Mouse (Mus musculus): ENCODE data around the gene Ppp4r3a. TPM values are rescaled to one million over a fixed set of nuclear protein-coding genes. Genes with fewer than 3 reads are reported as not detected.
"Not testable (repeated sequence)": the region's sequence is repeated elsewhere in the genome, so short reads cannot be mapped to it uniquely, and the experiment has no call there.

Ppp4r3a gene
- 10 to 100 TPM; 43.2 to 43.4 TPM for total RNA-seq (2021)
- long read RNA-seq, experiment 1, full-length matches to known transcripts, result 12 of 16 reads
- long read RNA-seq, experiment 1, partial matches to known transcripts, result 3 of 16 reads
- long read RNA-seq, experiment 1, other reads (novel, unspliced or antisense), result 1 of 16 reads
- long read RNA-seq, experiment 2, full-length matches to known transcripts, result 13 of 25 reads
- long read RNA-seq, experiment 2, partial matches to known transcripts, result 10 of 25 reads
- long read RNA-seq, experiment 2, other reads (novel, unspliced or antisense), result 2 of 25 reads

DNA sequence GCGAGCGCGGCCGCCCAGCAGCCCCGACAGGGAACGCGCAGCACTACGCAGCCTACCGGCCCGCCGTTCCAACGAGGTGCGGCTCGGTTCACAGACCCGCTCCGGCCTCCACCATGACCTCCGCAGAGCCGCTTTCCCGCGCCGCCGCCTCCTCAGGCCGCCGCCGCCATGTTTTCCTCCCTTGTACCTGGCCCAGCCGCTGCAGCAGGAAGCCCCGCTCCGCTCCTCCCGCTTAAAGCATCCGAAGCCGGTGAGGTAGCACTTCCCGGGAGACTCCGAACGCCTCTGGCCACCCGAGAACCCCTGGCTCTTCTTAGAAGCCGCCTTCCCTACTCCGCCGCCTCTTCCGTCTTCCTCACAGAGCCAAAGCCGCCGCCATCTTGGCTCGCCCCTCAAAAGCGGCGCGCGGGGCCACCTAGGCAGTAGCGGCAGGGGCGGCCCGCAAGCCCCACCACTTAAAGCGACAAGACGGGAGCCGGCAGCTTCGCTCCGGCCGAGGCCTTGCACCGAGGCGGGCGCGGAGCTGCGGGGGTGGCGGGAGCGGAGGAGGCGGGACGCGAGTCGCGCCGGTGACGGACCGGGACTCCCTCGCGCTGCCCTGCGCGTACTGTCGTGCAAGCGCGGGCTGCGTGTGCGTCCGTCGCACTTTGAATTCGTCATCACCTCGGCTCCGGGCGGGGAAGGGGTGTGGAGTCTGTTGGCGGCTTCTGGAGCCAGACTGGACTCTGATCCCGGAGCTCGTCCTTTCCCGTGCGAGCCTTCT is at the start of gene Ppp4r3a:
Ppp4r3a (minus strand) TSS at position 627 of the 763 bp plus-strand sequence.
- DNase-seq (ENCODE audit: low spot score in 2 of 2), result peak; percentile 95

DNA sequence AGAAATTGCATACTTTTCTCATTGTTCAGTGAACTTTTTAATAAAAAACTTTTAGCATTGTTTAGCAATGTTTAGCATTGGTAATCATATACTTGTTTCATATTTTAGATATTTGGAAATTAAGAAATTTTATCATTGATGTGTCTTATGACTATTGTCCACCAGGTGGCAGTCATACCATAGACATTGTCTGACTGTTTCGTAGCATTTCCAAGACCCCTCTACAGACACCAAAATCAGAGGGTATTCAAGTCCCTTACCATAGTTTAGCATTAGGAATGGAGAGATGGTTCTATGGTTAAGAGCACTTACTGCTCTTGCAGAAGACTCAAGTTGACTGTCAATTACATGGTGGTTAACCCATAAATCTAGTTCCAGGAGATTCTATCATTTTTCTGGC is 39.5 kb upstream of the Ppp4r3a start:
- DNase-seq (ENCODE audit: low spot score in 2 of 2), result peak in 1 of 2 experiments; percentile 22

DNA sequence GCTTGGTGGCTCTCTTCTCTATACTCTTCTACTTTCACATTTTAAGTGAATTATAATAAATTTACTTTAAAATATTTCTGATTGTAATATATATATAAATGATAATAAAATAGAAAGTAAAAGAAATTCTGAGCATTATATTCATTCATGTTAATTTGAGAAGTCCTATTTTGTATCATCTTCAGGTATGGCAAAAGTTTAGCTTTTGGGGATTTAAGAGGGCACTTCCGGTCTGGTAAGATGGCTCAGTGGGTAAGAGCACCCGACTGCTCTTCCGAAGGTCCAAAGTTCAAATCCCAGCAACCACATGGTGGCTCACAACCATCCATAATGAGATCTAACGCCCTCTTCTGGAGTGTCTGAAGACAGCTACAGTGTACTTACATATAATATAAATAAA is 38.6 kb upstream of the Ppp4r3a start:
- not testable (repeated sequence) for DNase-seq (ENCODE audit: low spot score in 2 of 2)

DNA sequence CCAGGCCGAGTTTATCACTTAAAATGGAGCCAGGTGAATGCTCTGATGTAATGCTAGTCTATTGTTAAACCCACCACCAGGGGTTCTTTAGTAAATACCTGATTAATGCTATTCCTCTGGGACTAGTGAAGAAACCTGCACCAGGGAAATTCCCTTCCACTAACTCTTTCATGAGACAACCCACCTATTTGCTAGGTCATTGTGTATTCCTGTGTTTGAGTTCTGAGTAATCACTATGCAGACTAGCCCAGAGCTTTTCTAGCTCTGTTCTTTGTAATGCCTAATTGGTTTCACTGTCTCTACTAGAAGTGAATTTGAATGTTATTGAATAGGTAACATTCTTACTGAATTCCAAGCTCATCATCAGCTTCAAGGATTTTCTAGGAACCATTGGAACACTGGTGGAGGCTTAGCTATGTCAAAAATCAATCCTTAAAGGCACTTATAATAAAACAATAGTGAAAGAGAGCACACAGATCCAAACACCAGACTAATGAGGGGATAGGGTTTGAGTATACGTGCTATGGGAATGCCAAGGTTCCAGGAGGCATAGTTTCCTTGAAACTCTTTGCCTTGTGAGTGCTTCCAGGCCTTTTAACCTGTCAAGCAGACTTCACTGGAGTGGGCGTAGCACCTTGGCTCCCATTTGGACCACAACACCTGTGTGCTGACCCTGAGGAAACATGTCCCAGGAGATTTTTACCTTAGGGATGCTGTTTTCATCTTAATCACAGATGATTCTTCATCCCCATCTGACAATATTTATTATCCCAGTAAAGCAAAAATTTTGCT is 26.5 kb upstream of the Ppp4r3a start:
- DNase-seq (ENCODE audit: low spot score in 2 of 2), result not testable (repeated sequence)

DNA sequence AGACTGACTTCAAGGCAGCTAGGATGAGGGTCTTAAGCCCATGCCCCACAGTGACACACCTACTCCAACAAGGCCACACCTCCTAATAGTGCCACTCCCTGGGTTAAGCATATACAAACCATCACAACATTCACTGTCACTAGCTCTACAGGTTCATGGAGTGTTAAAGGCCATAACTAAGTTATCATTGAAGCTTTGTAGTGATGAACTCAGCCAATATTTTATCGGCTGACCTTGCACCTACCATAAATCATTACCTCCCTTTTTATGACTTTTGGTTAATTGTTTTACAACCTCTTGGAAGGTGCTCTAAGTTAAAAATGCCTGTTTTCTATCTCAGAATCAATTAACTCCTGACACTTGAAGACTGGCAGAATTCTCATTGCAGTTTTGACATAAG is 24.2 kb upstream of the Ppp4r3a start:
- no peak for DNase-seq (ENCODE audit: low spot score in 2 of 2)

DNA sequence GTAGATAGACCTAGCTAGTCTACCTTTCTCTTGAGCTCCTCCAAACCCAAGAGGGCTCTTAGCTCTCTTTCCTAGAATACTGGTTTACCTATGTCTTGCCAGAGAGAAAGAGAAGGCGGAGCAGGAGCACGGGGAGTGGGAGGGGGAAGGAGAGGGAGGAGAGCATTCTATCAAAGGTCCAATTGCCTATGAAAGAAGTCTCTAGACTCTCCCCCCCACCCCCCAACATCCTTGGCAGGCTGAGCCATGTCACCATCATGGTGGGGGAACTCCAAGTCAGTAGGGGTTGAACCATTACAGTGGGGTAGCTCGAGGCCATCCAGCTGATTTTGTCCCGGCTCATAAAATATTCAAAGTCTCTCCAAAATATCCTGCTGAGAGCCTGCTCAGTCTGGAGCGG is 22.1 kb upstream of the Ppp4r3a start:
- no peak for DNase-seq (ENCODE audit: low spot score in 2 of 2)

DNA sequence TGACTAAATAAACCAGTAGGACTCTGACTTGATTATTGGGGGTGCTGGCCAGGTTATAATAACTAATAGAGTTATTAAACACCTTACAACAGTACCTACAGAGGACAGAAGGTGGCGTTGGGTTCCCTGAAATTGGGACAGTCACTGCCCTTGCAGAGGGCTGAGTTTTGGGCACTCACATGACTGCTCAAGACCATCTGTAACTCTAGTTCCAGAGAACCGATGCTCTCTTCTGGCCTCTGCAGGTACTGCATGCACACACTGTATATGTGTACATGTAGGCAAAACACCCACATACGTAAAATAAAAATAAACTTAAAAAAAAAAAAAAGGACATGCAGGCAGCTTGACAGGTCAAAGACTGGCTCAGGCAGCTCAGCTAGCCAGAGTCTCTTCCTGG is 19.1 kb upstream of the Ppp4r3a start:
- no peak for DNase-seq (ENCODE audit: low spot score in 2 of 2)

DNA sequence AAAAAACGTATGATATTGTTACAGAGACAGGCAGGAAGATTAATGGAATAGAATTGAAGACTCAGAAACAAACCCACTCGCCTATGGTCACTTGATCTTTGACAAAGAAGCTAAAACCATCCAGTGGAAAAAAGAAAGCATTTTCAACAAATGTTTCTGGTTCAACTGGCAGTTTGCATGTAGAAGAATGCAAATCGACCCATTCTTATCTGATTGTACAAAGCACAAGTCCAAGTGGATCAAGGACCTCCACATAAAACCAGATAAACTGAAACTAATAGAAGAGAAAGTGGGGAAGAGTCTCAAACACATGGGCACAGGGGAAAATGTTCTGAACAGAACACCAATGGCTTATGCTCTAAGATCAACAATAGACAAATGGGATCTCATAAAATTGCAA is 10.2 kb upstream of the Ppp4r3a start:
- DNase-seq (ENCODE audit: low spot score in 2 of 2), result not testable (repeated sequence)

DNA sequence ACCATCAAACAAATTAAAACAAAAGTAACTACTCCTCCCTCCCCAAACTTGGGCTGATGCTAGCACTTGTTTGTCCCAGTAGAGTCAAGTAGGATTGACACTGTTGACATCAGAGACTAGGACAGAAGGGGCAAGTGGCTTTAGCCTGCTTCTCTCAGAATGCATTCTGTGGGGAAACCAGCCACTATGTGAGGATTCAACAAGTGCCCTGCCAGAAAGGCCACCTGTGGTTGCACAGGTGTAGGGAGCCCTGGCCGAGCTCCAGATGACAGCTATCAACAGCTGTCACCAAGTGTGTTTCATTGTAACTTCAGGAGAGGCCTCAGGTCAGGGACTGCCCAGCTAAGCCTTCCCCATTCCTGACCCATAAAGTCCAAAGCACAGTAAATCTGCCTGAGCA is 6.5 kb upstream of the Ppp4r3a start:
- DNase-seq (ENCODE audit: low spot score in 2 of 2), result no peak

DNA sequence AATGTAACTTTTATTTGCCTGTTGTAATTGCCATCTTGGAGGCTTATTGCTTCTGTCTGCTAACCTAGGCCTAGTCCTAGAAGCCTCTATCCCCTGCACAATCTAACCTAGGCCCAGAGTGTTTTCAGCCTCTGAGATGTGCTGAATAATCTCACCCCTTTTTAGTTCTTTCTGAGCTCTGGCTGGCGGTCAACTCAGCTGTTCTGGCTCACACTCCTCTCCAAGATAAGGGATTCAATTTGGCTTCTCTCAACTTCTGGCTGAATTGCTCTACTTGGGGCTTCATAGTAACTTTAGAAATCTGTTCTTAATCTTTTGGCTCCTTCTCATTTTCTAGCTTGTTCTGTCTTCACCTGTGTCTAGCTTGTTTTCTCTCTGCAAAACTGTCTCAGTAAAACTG is 3.9 kb upstream of the Ppp4r3a start:
- no peak for DNase-seq (ENCODE audit: low spot score in 2 of 2)

DNA sequence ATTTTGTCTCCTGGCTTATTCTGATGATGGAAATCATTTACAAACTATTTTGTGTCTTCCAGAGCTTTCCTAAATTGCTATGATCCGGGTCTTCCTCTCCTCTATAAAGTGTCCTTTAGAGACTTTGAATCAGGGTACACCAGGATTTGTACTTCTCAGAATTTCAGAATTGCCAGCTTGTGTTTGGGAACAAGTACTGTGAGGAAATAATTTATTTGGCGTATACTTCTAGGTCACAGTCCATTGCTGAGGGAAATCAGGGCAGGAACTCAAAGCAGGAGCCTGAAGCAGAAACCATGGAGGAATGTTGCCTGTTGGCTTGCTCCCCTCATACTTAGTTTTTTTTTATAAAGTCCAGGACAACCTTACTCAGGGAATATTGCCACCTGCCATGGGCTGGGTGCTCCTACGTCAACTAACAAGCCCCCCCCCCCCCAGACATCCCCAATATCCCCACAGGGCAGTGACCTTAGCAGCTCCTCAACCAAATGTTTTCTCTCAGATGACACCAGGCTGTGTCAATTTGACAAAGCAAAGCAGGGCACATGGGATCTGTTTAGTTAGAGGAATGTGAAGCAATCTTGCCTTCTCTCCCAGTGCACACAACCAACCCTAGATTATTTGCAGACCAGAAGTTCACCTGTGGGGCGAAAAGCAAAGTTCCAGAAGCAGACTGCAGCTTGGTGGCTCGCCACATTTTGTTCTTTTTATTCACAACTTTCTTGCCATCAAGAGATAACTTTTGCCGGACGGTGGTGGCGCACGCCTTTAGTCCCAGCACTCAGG is 1.6 kb upstream of the Ppp4r3a start:
- DNase-seq (ENCODE audit: low spot score in 2 of 2), result no peak

DNA sequence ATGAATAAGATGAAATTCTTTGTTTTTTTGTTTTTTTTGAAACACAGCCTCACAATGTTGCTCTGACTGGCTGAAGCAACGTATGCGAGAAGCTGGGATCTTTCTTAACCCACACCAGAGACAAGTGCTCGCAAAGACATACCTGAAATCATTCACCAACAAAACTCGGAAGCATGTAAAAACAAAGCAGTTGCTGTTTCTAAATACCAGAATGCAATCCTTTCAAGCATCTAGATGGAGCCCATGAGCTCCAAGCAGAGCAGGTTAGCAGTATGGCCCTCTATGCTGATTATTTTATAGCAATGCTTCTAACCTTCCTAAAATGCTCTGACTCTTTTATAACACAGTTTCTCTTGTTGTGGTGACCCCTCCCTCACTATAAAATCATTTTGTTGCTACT is 735 bp upstream of the Ppp4r3a start:
- DNase-seq (ENCODE audit: low spot score in 2 of 2), result peak in 1 of 2 experiments; percentile 11

DNA sequence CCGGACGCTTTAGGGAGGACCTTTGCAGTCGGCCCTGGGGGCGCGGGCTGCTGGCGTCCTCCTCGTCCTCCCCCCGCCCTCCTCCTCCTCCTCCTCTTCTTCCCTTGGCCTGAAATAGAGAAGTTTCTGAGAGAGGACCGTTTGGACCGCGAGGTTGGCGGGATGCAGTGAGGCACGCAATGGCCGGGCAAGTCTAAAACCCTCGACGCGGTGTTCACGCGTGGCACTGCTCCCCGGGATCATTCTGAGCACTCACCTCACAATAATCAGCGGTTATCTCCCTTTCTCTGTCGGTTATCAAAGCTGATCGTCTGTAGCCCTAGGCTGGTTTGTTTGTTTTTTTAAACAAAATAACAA is 315 bp upstream of the Ppp4r3a start:
- no peak for DNase-seq (ENCODE audit: low spot score in 2 of 2)

DNA sequence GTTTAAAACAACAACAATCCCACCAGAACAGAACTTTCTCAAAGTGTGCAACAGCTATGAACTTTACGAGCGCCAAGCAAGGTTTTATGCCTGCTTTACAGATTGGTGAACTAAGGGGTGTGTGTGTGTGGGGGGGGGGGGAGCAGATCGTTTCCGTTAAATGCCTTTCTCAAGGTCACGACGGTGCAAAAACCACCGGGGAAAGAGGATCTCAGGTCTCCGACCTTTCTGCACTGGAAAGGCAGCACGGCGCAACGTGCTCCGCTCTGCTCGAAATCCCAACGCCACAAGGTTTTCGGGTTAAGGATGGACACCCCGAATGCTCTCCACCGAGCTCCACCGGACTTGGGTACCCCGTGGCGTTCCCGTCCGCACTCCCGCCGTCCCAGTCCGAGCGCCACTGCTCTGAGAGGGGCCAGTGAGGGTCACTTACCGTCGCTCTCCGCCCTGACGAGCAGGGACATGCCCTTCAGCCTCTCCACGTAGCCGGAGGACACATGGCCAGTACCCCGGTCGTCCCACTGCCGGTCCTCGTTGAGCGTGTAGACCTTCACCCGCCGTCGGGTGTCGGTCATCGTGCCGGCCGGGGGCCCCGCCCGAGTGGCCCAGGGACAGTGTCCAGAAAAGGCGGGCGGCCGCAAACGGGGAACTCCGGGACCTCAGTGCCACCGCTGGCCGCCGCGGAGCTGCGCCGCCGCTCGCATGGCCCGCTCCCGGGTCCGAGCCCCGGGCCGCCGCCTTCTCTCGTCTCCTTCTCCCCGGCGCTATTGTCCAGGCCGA is 1.0 kb downstream of the Ppp4r3a start:
- no peak for DNase-seq (ENCODE audit: low spot score in 2 of 2)

DNA sequence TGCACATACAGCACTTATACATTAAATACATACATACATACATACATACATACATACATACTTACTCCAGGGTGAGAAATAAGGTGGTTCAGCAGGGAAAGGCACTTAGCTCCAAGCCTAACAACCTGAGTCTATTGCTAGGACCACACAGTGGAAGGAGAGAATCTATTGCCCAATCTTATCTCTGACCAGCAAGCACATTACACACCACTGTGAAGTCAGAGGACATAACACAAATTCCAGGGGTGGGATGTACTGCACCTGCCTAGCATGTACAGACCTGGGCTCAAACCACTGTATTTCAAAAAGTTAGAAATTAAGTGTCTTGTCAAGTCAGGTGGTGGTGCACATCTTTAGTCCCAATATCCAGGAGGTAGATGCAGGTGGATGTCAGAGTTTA is 5.5 kb downstream of the Ppp4r3a start:
- no peak for DNase-seq (ENCODE audit: low spot score in 2 of 2)

DNA sequence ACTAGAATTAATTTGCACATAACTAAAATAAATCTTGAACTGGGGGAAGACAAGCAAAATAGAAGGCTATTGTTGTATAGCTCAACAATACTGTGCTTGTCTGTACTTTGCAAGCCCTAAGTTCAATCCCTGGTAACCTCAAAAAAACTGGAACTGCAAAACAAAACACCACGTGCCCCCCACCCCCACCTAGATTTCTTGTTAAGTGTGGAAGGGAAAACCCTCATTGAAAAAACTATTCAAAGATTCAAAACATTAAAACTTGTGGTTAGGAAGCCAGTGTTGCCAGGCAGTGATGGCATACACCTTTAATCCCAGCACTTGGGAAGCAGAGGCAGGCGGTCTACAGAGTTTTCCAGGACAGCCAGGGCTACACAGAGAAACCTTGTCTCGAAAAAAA is 8.1 kb downstream of the Ppp4r3a start:
- DNase-seq (ENCODE audit: low spot score in 2 of 2), result no peak

DNA sequence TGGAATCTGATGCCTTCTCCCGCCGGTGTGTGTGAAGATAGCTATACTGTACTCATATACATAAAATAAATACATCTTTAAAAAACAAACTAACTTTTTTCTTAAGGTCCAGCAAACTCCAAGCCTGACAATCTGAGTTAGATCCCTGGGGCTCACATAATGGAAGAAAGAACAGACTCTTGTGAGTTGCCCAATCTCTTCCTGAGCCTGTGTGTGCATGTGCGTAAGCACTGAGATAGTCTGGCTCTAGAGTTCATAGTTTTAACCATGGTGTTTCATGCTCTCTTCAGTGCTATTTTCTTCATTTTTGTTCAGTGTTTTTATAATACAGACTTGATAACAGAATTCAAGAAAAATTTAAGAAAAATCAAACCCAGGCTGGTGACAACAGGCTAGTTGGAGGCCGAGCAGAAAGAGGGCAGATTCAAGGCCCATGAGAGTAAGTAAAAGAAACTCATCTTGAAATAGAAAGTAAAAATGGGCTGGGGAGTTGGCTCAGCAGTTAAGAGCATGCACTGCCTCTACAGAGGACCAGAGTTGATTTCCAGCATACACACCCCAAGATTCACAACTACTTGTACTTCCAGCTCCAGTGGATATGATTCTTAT is 8.6 kb downstream of the Ppp4r3a start:
- no peak for DNase-seq (ENCODE audit: low spot score in 2 of 2)

DNA sequence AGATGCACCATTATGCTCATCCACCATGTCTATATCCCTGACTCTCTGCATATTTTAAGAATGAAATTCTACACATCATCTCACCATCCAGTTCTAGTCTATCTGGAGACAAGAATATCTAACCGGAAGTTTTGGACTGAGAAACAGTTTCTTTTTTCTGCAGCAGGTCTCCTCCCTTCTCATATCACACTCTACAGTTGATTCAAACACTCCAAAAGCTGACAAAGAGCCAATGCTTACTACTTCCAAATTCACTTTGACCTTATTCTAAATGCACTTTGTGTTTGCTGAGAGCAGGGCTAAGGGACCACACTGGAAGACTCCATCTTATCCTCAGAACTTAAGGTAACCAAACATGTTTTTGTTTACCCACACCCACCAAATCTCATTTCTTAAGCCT is 13.7 kb downstream of the Ppp4r3a start:
- no peak for DNase-seq (ENCODE audit: low spot score in 2 of 2)

DNA sequence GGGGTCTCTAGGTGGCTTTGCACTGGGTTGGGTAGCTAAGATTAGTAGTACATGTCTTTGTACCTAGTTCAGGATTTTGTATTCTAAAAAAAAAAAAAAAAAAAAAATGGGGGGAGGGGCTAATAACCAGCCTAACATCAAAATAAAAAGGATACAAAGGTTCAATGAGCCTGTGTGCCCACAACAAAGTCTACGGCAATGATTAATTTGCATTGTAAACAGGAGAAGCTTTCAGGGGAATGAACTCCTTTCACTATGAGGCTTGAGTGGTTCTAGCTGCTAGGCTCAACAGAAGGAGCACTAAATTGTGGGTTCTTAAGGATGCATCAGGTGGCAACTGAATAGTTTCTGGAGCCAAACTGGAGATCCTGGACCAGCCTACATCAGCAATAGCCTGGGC is 17.2 kb downstream of the Ppp4r3a start:
- no peak for DNase-seq (ENCODE audit: low spot score in 2 of 2)

DNA sequence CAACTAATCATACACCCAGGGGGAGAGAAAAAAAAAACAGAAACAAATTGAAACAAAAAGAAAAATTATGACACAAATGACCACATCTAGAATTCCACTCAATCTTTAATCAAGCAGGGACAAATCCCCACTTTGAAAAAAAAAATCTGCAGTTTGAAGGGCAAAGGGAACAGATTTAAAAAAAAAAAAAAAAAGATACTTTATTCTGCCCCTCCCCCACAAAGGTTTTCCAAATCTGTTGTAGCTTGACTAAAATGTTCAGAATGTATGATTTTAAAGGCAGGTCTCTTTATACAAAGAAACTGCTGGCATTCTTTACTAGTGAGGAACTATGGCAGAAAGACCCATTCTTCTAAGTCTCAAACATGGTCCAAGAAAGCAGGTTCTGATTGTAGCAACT is 43.5 kb downstream of the Ppp4r3a start:
- DNase-seq (ENCODE audit: low spot score in 2 of 2), result no peak
